ENCODE assay signal across 18 mouse cellular contexts in genomic region chr15:46836297-46836696, GRCm38 (mm10).
"Had no signal": no experiment of that assay in that cellular context is flagged by ENCODE, and none has a peak within 500 bp of the region (broad histone marks: within the 10 kb centered on the region; RNA-seq: fewer than 3 reads in every experiment).

No protein-coding gene starts in this region.

- H3K4me3 ChIP-seq: layer of hippocampus, adult 2 months; limb, embryonic 10.5 days; limb, embryonic 13.5 days; liver, embryonic 12.5 days; liver, embryonic 15.5 days; lung, embryonic 15.5 days; megakaryocyte, embryonic 14.5 days; midbrain, embryonic 10.5 days had no signal

- ATAC-seq: liver, embryonic 12.5 days; midbrain, embryonic 16.5 days had no signal

- H3K4me2 ChIP-seq: limb, embryonic 13.5 days; liver, embryonic 12.5 days; liver, embryonic 15.5 days; lung, embryonic 15.5 days had no signal

- H3K9ac ChIP-seq: limb, embryonic 13.5 days; liver, embryonic 12.5 days; liver, embryonic 15.5 days; lung, embryonic 15.5 days had no signal

- DNase-seq: kidney, postnatal 25 days; layer of hippocampus, adult 9-11 months; liver; lung, adult 18-20 months; lung, postnatal 10 days; lung, postnatal 36 days; thymus, adult 18-20 months; thymus, postnatal 36 days had no signal

- H3K27ac ChIP-seq: kidney, postnatal 0 days; layer of hippocampus, adult 2 months; limb, embryonic 10.5 days; limb, embryonic 13.5 days; liver, embryonic 12.5 days; liver, embryonic 15.5 days; lung, embryonic 15.5 days; midbrain, embryonic 10.5 days had no signal

- H3K4me1 ChIP-seq: limb, embryonic 10.5 days; limb, embryonic 13.5 days; liver, embryonic 12.5 days; liver, embryonic 15.5 days; lung, embryonic 15.5 days; megakaryocyte, embryonic 14.5 days; midbrain, embryonic 10.5 days had no signal

- H3K9me3 ChIP-seq: limb, embryonic 10.5 days; limb, embryonic 13.5 days; liver, embryonic 12.5 days; liver, embryonic 15.5 days; lung, embryonic 15.5 days; megakaryocyte, embryonic 14.5 days; midbrain, embryonic 10.5 days had no signal

- H3K27me3 ChIP-seq: limb, embryonic 13.5 days; liver, embryonic 12.5 days; liver, embryonic 15.5 days; lung, embryonic 15.5 days; megakaryocyte, embryonic 14.5 days had no signal

- H3K36me3 ChIP-seq: limb, embryonic 10.5 days; limb, embryonic 13.5 days; liver, embryonic 12.5 days; liver, embryonic 15.5 days; lung, embryonic 15.5 days; midbrain, embryonic 10.5 days had no signal
